Mouse (Mus musculus) right cerebral cortex, postnatal 36 days (tissue): ENCODE data around the gene Slc25a21.

Experiments used
- DNase-seq, 2 experiments: peaks; one replicate each; pipeline ENCODE4 v3.0.0; 2022; ENCODE audit warnings: low spot score in 2 of 2, mixed read lengths in 1 of 2

The Slc25a21 gene

DNA sequence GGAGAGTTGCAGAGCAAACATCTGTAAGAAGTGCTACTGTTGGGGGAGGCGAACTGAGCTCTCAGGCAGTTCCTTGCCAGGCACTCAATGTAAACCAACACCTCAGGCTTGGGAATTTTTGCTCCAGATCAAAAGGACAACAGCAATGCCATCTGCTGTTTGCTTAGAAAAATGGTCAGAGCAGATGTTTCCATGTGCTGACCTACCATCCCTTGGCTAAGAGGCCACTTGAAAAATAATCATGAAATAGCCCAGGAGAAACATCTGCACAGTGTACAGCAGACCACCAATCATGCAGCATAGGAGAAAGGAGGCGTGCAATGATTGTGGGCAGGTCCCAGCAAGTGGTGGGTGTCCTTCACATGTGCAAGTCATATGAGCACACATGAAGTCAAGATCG is 180.9 kb downstream of the Slc25a21 start:
- DNase-seq, result no peak

DNA sequence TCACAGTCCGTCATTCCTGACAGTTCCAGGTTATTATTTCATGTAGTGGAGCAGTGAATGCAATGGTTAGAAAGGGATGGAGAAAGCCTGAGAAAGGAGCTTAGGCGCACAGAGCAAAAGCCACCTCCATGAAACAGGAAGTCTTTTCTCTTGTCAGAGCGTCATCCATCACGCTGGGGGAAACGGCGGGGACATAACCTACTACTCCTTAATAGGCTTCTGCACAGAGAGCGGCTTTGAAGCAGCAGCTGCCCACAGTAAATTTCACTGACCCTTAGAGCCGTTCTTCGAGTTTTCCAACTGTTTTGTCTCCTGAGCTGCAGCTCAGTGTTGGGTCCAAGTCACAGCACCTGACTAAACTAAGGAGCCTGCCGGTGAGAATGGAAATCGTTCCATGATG is 188.3 kb downstream of the Slc25a21 start:
- no peak for DNase-seq

DNA sequence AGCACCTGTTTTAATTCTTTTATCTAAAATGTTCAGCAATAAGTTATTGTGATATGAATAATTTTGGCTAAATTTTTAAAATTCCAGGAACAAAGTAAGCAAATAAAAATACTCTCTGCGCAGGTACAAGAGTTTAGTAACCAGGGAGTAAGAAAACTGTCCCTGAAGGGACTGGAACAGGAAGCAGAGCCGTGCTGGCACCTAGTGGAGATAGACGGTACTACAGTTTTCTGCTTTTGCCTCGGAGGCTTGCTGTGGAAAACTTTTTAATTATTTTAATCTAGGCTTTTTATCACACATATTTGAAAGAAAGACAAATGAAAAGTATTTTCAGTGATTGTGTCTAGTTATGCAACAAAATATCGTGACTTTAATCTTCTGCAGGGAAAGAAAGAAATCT is 211.2 kb downstream of the Slc25a21 start:
- peak; percentile 9 to 14 for DNase-seq

DNA sequence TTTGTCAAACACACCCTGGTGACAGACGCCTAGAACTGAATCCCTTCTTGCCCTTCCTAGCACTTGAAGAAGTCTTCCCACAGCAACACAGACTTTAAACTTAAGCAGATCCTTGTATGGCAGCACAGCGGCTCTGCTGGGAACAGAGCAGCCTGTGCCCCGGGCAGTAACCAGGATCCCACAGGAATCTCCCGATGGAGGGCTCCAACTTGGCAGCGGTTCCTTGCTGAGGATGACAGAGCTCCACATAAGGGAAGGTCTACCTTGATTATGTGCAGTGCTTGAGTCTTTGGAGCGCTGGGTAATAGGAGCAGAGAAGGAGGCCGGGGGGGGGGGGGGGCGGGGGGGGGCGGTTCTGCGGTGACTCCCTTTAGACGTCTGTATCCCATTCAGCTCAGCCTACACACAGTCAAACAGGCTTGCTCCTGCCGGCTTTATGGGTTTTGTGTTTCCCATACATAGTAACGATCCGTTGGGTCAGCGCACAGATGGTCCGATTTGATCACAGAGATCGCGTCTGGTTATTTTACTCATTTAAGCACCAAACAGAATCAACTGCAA is 215.1 kb downstream of the Slc25a21 start:
- DNase-seq, result no peak

DNA sequence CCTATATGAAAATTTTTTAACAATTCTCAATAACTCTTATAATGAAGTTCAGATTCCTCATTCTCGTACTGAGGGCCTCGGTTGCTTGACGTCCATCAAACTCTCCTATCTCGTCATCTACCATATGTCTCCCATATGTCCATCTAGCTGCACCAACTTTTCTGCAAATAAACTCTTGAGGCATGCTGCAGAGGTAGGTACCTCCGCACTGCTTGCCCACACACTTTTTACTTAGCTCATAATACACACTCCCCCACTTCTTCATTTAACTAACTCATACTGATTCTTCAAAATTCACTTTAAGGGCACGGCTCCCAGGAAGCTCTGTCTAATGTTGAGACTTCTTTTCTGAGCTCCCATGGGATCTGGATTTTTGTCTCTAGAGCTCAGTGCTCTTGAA is 222.0 kb downstream of the Slc25a21 start:
- peak in 1 of 2 experiments; percentile 19 for DNase-seq

DNA sequence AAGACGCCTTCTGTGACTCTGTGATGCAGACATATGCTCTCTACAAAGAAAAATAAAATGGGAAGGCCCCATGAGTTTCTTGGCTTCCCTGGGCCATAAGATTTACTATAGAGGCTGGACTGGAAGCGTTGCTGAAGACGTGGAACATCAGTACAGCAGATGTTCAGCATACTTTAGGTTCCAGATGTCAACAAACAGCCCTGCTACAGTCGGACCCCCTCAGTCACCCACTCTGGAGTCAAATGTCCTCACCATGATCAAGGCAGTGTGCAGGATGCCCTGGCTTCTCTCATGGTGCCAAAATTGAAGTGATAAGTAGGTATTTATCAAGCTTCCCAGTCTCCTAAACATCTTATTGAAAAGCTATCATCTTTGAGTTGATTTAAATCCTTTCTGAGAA is 234.0 kb downstream of the Slc25a21 start:
- no peak for DNase-seq

DNA sequence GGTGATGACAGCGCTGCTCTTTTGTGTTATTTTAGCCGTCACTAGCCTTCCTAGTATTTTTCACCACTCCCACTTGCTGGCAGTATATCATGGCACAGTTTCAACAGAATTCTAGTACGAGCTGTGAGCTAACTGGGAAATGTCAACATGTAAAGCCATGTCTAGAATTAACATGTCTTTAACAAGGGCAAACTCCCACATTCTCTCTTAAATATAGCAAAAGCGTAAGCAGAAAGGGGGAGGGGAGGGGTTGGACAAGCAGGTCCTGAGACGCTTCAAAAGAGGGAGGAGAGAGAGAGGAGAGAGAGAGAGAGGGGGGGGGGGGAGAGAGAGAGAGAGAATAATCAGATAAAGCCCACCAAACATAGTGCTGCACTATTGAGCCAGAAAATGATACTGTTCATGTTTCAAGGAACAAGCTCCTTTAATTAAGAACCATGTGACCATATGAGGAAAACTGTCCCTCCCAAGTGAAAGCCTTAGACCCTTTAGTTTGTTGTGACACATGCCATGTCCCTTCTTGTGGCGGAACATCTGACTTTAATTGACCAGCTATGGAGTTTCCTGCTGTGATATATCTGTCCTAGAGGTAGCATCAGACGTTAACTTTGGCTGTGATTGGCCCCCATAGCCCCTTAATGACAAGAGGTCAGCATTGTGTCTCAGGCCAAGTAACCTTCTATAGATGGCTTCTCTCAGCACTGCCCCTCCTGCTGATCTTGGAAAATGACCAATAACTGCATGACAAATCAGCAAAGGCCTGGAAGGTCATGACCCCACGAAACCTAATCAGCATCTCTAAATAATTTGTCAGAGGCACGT is 237.8 kb downstream of the Slc25a21 start:
- DNase-seq, result no peak

DNA sequence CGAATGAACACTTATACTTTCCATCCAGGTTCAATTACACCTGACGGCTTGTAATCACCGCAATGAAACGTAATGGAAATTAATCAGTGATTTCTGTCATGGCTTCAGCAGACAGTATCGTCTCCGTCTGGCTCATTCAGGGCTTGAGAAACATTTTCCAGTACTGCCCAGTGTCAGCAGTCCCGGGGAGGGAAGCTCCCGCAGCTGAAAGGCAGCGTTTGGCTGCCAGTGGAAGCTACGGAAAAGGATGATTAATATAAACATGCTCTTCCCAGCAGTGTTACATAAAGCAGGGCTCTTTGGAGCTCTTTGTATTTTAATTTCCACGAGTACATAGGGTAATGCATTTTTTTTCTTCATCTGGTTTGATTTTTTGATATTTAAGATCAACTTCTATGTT is 239.0 kb downstream of the Slc25a21 start:
- DNase-seq, result no peak

DNA sequence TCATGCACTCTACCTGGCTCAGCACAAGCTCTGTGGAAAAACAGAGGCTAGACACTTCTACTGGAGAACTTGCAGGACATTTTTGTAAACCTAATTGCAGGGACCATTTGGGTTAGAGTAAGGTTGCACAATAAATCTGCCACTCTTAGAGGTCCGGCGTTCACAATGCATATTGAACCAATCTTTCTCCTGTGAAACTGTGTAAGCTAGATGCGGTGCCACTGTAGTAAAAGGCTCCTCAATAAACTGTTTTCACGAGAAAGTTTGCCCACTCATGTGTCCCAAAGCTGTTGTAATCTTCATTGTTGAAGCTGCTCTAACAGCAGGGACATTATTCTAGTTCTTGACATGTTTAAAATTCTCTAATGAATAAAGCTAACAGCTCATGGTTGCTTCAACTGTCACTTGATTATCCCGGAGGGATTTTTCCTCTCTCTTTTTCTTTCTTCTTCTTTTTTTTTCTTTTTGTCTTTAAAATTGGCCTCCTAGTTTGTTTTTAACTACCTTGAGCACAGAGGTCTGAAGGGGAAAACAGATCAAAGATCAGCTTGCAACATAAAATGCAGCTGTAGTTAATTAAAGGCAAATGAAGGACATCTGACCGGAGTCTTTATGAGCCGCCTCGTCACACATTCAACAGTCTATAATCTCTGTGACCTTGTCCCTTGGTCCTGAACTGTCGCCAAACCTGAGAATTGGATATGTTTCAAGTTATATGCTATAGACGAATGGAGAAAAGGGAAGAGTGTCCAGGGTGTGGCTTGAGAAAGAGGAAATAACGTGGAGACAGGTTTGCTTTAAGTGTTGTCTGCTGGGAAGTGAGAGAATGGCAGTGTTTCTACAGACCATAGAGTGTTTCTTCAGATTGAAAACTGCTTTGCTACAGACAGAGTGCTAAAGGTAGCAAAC is 245.3 kb downstream of the Slc25a21 start:
- no peak for DNase-seq

DNA sequence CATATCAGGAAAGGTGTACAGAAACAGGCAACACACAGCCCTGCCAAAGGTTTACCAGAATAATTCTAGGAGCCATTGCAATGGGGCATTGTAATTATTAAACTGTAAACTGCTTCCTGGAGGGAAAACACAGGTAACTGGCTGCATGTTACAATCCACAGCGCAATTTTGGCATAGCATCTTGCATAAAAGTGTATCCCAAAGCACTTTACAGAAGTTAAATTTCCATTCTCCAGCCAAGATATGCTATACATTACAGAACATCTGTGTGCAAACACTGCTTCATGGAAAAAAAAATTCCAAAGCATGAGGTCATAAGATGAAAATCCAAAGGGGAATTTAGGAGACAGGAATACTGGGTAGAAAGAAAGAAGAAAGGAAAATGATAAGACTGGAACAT is 253.0 kb downstream of the Slc25a21 start:
- DNase-seq, result no peak

DNA sequence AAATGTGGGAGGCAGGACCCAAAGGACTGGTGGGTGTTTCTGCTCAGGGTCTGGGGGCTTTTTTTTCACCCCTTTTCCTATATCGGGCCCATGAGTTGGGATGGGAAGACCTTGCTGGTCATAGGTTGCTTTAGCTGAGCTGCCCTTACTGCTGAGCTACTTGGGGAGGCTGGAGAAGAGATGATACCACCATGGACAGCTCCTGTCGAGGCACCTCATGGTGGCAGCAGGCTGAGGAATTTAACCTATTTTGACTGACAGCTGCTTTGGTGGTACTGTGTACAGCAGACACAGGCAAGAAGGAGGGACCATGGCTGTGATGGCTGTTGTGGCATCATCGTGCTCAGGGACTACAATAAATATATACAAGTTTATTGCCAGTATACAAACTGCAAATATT is 256.4 kb downstream of the Slc25a21 start:
- no peak for DNase-seq

DNA sequence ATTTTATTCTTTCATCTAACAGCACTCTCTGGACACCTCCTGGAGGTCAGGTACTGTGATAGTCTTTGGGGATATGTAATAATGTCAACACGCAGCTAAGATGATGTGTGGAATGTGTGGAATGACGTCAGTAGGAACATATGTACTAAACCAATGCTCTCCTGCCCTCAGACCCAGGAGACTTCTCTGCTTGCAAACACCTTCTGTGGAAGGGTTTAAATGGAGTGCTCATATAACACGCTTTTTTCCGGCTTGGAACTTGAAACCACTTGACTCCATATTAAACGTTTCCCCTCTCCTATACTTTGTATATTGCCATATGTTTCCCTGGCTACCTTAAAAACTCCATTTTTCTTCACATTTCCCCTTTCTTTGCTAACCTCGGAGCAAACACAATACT is 279.1 kb downstream of the Slc25a21 start:
- DNase-seq, result no peak

DNA sequence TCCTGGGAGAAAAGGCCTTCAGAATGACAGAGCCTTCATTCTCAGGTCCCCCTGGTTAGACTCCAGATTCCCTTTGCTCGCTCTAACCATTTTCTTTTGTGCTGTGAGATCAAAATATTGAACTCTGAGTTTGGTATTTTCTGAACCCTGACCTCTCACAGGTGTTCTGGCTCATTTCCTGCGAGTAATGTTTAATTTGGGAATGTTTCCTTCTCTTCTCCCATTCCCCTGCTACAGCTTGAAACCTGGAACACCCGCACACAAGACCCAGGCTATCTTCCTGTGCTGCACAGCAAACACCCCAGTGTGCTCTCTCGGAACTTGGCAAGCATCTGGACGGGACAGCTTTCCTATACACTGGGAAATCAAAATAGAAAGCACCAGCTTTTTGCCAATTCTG is 290.8 kb downstream of the Slc25a21 start:
- DNase-seq, result no peak

DNA sequence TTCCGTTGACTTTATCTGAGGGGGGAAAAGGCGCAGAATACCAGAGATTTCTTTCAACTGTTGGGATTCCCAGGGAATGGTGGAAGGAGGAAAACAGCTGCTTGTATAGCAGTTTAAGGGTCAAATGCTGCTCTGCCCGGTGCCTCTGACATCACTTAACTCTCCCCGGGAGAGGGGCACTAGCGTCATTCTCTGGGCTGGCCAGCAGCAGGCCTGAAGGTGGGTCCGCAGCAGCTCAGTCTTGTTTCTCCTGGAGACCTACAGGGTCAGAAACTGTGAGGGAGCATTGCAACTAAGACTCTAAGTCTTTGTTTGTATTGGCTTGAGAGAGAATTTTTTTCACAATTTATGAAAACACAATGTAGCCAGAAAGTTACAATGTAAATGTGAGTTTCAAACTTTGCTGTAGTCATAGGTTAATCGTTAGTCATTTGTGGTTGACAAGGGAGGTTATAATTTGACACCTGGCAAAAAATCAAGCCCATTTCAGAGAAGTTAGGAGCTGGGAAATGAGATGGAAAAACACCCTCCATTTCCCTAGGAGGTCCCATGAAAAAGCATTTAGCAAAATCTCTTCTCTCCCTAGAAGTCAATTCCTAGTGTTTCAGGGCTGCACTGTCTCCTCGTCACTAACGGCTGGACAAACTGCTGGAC is 291.5 kb downstream of the Slc25a21 start:
- DNase-seq, result no peak

DNA sequence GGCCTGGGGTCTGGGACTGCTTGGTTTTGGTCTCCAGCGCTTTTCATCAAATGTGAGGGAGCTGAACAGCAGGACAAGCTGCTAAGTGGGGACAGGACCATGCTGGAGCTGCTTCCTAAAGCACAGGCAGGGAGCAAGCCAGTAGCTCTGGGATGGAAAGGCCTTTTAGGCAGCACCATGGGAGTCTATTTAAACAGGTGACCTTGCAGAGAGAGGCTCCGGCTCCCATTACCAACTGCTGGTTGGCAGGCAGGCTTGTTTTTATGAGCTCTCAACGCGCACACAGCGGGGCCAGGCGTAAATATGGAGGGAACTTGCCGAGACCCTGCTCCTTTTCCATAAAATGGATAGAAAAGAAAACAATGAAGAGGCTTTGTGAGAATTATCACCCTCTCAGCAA is 292.1 kb downstream of the Slc25a21 start:
- no peak for DNase-seq

DNA sequence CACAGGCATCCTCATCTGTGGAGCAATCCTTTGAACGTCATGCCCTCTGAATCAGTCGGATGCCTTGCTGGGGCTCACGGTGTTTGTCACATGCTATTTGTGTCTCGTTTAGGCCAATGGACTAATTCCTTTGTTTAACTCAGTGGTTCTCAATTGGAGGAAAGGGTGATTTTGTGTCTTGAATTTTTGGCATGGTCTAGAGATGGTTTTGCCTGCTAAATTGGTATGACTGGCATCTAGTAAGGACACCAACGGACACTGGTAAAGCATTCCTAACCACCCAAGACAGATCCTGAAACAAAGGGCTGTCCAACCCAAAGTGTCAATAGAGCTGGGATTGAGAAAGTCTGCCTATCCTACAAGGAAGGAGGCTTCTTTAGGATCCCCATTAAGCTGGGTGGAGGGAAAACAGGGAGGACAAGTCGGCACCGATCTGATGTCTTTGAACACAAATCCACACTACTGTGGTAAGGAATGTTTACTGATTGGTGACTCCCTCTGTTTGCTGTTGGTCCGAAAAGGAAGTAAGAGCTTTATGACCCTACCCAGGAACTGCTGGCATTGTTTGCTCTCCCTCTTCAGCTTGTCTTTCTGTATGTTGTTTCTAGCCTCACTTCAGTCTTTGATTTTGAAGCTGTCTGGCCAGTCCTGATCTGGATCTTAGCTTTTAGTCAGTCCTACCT is 294.4 kb downstream of the Slc25a21 start:
- DNase-seq, result no peak

DNA sequence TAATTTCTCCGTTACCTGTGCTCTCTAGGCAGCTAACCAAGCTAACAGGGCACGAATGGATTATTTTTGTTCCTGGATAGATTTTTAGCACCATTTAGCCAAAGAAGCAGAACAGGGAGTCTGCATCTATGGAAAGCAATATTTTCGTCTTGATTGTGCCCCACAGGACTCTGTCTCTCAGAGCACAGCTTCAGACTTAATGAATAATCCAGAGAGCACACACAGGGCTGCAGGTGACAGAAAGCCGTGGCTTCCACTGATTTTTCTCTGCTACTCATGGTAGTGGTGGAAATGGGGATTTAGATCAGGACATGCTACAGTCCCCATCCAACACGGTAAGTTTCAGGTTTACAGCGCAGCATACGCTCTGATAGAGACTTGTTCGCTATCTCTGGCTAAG is 299.3 kb downstream of the Slc25a21 start:
- no peak for DNase-seq

DNA sequence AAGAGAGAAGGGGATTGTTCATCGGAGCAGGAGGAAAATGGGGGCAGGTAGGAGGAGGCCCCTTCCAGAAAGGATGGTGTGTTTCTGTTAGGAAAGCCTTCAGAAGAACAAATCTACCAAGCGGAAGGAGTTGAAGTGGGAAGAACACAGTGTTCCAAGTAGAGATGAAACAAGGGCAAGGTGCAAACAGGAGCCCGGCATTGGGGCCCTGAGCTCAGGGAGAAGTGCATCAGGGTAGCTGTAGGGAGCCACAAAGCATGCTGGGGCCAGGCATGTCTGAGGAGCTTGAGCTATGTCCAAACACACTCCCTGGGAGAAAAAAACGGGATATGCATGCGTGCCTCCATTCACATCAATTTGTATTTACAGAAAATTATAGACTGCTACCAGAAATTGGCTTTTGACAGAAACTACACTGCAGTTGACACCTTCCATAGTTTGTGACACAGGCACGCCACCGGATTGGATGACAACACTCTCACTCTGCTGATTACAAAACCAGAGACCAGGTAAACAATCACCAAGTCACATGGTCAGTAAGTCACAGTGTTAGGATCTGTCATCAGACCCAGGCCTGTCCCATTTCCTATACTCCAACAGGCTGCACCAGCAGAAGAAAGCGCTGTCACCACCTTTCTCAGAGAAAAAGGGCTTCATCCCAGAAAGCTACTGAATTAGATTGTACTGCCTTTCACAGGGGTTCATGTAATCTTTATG is 299.9 kb downstream of the Slc25a21 start:
- no peak for DNase-seq

DNA sequence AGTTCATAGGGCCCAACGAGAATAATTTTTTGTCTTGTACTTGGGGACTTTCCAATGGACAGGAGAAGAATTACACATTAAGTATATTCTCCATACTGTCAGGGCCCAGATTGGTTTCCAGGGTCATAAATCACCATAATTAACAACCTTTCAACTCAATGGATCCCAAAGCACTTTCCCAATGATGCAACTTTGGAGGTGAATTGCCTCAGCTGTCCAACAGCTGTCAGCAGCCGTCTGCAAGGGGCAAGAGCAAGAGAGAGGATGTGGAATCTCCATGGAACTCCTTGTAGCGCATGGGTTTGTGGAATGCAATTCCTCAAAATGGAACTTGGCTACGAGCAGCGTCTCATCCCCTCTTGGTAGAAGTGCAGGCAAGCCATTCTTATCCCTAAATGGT is 302.3 kb downstream of the Slc25a21 start:
- no peak for DNase-seq

DNA sequence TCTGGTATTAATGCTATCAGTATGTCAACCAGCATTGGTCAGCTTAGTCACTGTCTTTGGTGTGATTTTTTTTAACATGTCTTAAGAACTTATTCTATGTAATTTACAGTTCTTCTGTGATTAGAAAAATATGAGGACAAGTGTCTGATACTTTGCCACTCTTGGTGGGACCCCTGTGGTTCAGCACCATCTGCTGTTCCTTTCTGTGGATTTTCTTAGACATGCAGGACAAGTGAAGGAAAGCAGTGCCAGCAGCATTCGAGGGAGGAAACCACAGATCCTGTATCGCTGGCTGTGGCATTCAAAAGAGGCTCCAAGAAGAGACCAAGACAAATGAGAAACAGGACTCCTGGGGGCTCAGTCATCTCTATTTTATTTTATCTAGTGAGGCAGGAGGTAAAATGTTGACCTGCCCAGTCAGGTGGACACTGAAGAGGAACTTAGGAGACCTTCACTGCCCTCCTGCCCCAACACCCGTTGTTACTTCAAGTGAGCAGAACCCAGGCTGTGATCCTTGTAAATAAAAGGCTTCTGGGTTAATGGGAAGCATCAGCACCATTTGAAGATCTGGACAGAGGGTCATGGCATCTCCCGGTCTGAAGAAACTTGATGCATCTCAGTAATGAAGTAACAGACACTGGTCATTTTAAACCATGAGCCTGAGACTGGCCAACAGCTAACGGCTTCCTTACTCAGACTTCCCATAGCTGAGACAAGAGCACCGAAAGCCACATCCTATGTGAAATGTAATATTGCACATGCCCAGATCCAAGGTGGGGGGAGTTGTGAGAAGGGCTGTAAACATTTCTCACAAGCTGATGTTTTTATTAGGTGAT is 306.2 kb downstream of the Slc25a21 start:
- DNase-seq, result no peak
